Mouse (Mus musculus): ENCODE measurements around the gene Odf3l1. TPM values are rescaled to one million over a fixed set of nuclear protein-coding genes. Genes with fewer than 3 reads are reported as not detected.

Gene Odf3l1
- total and polyA plus RNA-seq, 3 experiments, result not detected

DNA sequence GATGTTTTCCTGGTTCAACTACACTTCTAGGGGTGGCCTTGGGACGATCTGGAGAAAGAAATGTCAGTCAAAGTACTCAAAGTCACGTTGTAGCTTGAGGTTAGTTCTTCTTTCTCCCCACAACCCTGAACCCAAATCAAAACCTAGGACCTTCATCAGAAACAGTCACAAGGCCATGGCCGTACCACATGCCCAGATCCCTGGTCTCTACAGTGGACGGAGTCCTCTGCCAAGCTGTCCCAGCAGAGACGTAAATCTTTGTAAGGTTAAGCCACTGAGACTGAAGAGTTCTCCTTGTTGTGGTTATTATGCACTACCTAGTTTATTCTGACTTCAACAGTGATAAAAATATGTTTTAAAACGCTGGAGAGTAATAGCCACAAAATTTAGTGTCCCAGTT, 35.6 kb downstream of the Odf3l1 start:
- no peaks in the 10 kb centered on the region for H3K36me3 ChIP-seq (replicated peaks in 1 of 2; ENCODE audit: control insufficient read depth in 1 of 2, insufficient read depth in 1 of 2, low read length in 1 of 2)
- no peak overlapping the region for H3K27ac ChIP-seq (ENCODE audit: insufficient read depth, low read depth)
- H3K9ac ChIP-seq (ENCODE audit: insufficient read depth, low read depth), result no peak overlapping the region
- DNase-seq (ENCODE audit: extremely low read depth), result no peak
- dilution Hi-C loops (cut with MboI; ENCODE audit: extremely low pct_ligation_motif_present, extremely low pct_unique_long_range_greater_than_20kb, low sequenced_read_pairs) (no loop called here), in situ Hi-C loops (cut with MboI; ENCODE audit: low pct_ligation_motif_present, low pct_unique_long_range_greater_than_20kb, low sequenced_read_pairs) (no loop called here)
- H3K9me3 ChIP-seq (replicated peaks; ENCODE audit: low read length), result no peaks in the 10 kb centered on the region
- H3K4me1 ChIP-seq (ENCODE audit: control insufficient read depth in 1 of 2, insufficient read depth in 2 of 2), result peaks cover 2 to 20% of the 10 kb centered on the region in 2 experiments; a peak in 3 of 4 replicates
- H3K4me3 ChIP-seq (replicated peaks in 1 of 3; ENCODE audit: low read depth in 2 of 3, low read length in 2 of 3, poor library complexity in 1 of 3), result no peak overlapping the region
- no peak overlapping the region for H3K4me2 ChIP-seq (ENCODE audit: insufficient read depth, low read depth, poor library complexity, severe bottlenecking)
- H3K79me2 ChIP-seq (replicated peaks; ENCODE audit: control insufficient read depth, extremely low read depth, insufficient read depth, poor library complexity, severe bottlenecking), result no peaks in the 10 kb centered on the region
- no peak for TF ChIP-seq MYC (IDR thresholded peaks at IDR 0.05; ENCODE audit: low read depth, low read length)
- TF ChIP-seq ETS1 (conservative IDR thresholded peaks at IDR 0.05; ENCODE audit: low read depth, low read length), result no peak
- TF ChIP-seq UBTF (IDR thresholded peaks at IDR 0.05; ENCODE audit: low read depth, low read length), result no peak
- no peak for TF ChIP-seq CTCF (conservative IDR thresholded peaks at IDR 0.05 in 1 of 2, IDR thresholded peaks at IDR 0.05 in 1 of 2; ENCODE audit: low read depth in 2 of 2, low read length in 2 of 2)
- no peak for TF ChIP-seq ZNF384 (IDR thresholded peaks at IDR 0.05; ENCODE audit: low read depth, low read length)
- TF ChIP-seq E2F4 (IDR thresholded peaks at IDR 0.05; ENCODE audit: insufficient replicate concordance, low read depth, low read length), result no peak
- no peak for TF ChIP-seq KAT2A (IDR thresholded peaks at IDR 0.05; ENCODE audit: insufficient replicate concordance, low read length)
- TF ChIP-seq SIN3A (IDR thresholded peaks at IDR 0.05; ENCODE audit: low read length), result no peak
- no peak for TF ChIP-seq BHLHE40 (IDR thresholded peaks at IDR 0.05; ENCODE audit: low read depth, low read length)
- TF ChIP-seq ZC3H11A (IDR thresholded peaks at IDR 0.05; ENCODE audit: low read depth, low read length), result no peak
- TF ChIP-seq CHD2 (IDR thresholded peaks at IDR 0.05; ENCODE audit: low read length), result no peak
- no peak for TF ChIP-seq GABPA (IDR thresholded peaks at IDR 0.05; ENCODE audit: insufficient replicate concordance, low read depth, low read length)
- TF ChIP-seq NRF1 (IDR thresholded peaks at IDR 0.05; ENCODE audit: low read depth, low read length), result no peak
- no peak for TF ChIP-seq JUN (IDR thresholded peaks at IDR 0.05; ENCODE audit: insufficient read depth, low read depth, low read length)
- no peak for TF ChIP-seq TBP (conservative IDR thresholded peaks at IDR 0.05; ENCODE audit: low read depth, low read length)
- TF ChIP-seq MAFK (IDR thresholded peaks at IDR 0.05; ENCODE audit: insufficient replicate concordance, low read length), result no peak
- H3K27me3 ChIP-seq (replicated peaks), result peaks cover 75% of the 10 kb centered on the region

DNA sequence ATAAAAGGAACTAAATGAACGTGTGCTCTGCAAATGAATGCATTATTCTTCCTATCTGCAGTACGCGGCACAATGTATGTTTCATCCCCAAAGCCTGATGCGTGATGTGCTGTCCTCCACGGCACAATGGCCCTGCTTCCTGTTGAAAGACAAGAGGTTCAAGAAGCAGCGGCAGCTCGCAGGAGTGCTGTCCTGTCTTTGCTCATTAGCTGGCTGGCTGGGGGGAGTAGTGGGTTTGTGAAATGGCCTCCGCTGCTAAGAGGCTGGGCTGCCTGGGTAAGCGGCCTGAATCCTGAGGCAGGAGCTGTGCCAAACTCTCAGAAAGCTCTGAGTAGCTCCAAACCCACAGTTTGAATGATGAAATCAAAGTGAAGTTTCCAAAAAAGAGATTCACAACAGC, 36.3 kb downstream of the Odf3l1 start:
- TF ChIP-seq NRF1 (IDR thresholded peaks at IDR 0.05; ENCODE audit: low read depth, low read length) (no peak), MEF2A (IDR thresholded peaks at IDR 0.05; ENCODE audit: borderline replicate concordance, low read depth, low read length) (no peak)

More for the DNA sequence above, 36.3 kb downstream of the Odf3l1 start:
- dilution Hi-C loops (cut with MboI; ENCODE audit: extremely low pct_ligation_motif_present, extremely low pct_unique_long_range_greater_than_20kb, low sequenced_read_pairs) (no loop called here), in situ Hi-C loops (cut with MboI; ENCODE audit: low pct_ligation_motif_present, low pct_unique_long_range_greater_than_20kb, low sequenced_read_pairs) (no loop called here)
- Histone ChIP-seq H3K9me3 (replicated peaks; ENCODE audit: low read length) (no peaks in the 10 kb centered on the region), H3K9ac (ENCODE audit: insufficient read depth, low read depth) (no peak overlapping the region), H3K79me2 (replicated peaks; ENCODE audit: control insufficient read depth, extremely low read depth, insufficient read depth, poor library complexity, severe bottlenecking) (no peaks in the 10 kb centered on the region), H3K4me2 (ENCODE audit: insufficient read depth, low read depth, poor library complexity, severe bottlenecking) (no peak overlapping the region), H3K27me3 (replicated peaks) (peaks cover 68% of the 10 kb centered on the region), H3K4me3 (replicated peaks in 1 of 3; ENCODE audit: low read depth in 2 of 3, low read length in 2 of 3, poor library complexity in 1 of 3) (no peak overlapping the region), H3K4me1 (ENCODE audit: control insufficient read depth in 1 of 2, insufficient read depth in 2 of 2) (peaks cover 2 to 20% of the 10 kb centered on the region in 2 experiments; a peak in 3 of 4 replicates), H3K27ac (ENCODE audit: insufficient read depth, low read depth) (no peak overlapping the region), H3K36me3 (replicated peaks in 1 of 2; ENCODE audit: control insufficient read depth in 1 of 2, insufficient read depth in 1 of 2, low read length in 1 of 2) (no peaks in the 10 kb centered on the region)
- DNase-seq (ENCODE audit: extremely low read depth), result no peak

All from CH12.LX (cell line).